8 mouse cellular contexts compared by ENCODE assay signal in the genomic region with DNA sequence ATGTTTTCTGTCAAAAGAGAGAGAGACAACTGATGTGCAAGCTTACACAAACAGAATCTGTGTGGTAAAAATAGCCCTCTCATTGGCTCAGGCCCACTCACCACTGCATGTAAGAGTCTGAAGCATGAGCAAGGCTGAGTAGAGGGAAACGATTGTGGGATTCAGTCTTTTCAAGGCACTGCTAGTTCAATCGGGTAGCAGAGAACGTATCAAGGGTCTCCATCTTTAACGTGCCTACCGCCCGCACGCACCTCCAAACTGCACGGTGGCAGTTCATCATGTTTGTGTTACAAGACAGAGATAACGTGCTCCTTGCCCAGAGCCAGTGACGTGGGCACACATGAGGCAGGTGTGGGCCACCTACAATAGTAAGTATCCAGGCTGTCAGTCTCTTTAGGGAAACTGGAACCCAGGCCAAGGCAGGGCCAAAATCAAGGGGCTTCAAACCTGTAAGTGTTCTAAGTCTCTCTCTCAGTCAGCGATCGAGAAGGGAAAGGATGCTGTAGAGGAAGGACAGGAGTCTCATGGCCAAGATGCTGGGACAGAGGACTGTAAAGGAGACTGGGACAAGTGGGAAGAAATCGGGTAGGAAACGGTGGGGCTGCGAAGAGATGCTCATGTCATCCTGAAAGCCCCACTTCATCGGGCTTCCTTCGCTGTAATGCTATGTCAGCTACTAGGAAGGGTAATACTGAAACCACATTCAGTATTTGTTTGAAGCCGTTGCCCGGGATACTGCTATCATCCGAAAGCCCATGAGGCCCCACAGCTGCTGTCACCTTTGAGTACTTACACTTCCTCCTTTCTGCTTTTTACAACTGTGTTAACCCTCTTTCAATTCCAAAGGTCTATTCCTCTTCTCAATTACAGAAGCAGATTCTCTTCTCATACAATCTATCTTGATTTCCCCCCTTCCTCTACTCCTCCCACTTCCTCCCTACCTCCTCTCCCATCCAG. TPM values are rescaled to one million over a fixed set of nuclear protein-coding genes. Genes with fewer than 3 reads are reported as not detected.
DNase-seq lines count a peak whose midpoint lies in the region; ATAC-seq lines count a peak whose summit lies in the region.

No protein-coding gene starts in this region.

- ATAC-seq in heart, embryonic 15.5 days (replicated peaks; ENCODE audit: insufficient number of reproducible peaks, insufficient read depth, low FRiP score, low read depth), result peak; percentile 47; the same call in 1 of the 2 replicates
- peak; percentile 75 for ATAC-seq in megakaryocyte, adult 5-6 weeks (ENCODE audit: poor library complexity, severe bottlenecking)
- ATAC-seq in cerebellum, adult (ENCODE audit: insufficient number of reproducible peaks, low FRiP score, low TSS enrichment), result no peak

- DNase-seq in 416B (ENCODE audit: low read depth), result peak; percentile 14
- DNase-seq in CD4-positive, CD25-positive, alpha-beta regulatory T cell, adult 2 months (ENCODE audit: low read depth, low spot score), result peak; percentile 91
- peak; percentile 28 to 37 for DNase-seq in thymus, postnatal 10 days (ENCODE audit: low spot score in 2 of 2)
- DNase-seq in right cerebral cortex, postnatal 25 days, result no peak
- no peak for DNase-seq in layer of hippocampus, postnatal 36 days

- H3K27me3 ChIP-seq in heart, embryonic 15.5 days, result no peaks in the 10 kb centered on the region

- H3K36me3 ChIP-seq in heart, embryonic 15.5 days, result peaks cover 23% of the 10 kb centered on the region

- H3K9me3 ChIP-seq in heart, embryonic 15.5 days (replicated peaks), result no peaks in the 10 kb centered on the region

- peak overlapping the region; percentile 34 for H3K4me2 ChIP-seq in heart, embryonic 15.5 days

- peaks cover 22% of the 10 kb centered on the region for H3K4me1 ChIP-seq in heart, embryonic 15.5 days (replicated peaks)

- WGBS in heart, embryonic 15.5 days, result 61% methylated on average over 20 of the region's 20 CpGs

- H3K27ac ChIP-seq in heart, embryonic 15.5 days, result peak overlapping the region; percentile 52

- H3K4me3 ChIP-seq in heart, embryonic 15.5 days, result no peak overlapping the region

- H3K9ac ChIP-seq in heart, embryonic 15.5 days, result no peak overlapping the region

RNA-seq across cellular contexts. Expression of a gene that starts 14.3 kb away (rescaled TPM):
- polyA plus RNA-seq in heart, embryonic 15.5 days (2015; fragmentation: Nextera tagmentation; extraction: Ambion mirVana), result 52.2 and 56.1 TPM in 2 replicates
- total RNA-seq in megakaryocyte, adult 5-6 weeks (2015), result 20.7 and 22.2 TPM in 2 replicates
- total RNA-seq in megakaryocyte, adult 5-6 weeks (2017), result 19.3 and 24.4 TPM in 2 replicates
- 1 to 10 TPM; 1.7 to 2.0 TPM for total RNA-seq in layer of hippocampus, postnatal 36 days (2021)

Comparison
In these comparisons a context has a peak if more than half of its experiments do, and no peak if none do; other contexts are left out.
1. DNase-seq: peak in 416B (single experiment), CD4-positive, CD25-positive, alpha-beta regulatory T cell, adult 2 months (single experiment) and thymus, postnatal 10 days (2 of 2); none in right cerebral cortex, postnatal 25 days (single experiment) and layer of hippocampus, postnatal 36 days (0 of 2).
2. RNA of a gene that starts 14.3 kb away (total RNA-seq): 19.3 to 24.4 TPM in megakaryocyte, adult 5-6 weeks; 1.7 to 2.0 TPM in layer of hippocampus, postnatal 36 days; every median in the first group is over 4 times any median in the second.